Mouse (Mus musculus) MEL (cell line): ENCODE results near the gene A730009L09Rik. TPM values are rescaled to one million over a fixed set of nuclear protein-coding genes. Genes with fewer than 3 reads are reported as not detected.

ENCODE experiments used
- DNase-seq: peaks from one replicate; pipeline ENCODE4 v3.0.0; 2011; ENCODE audit warnings: low read depth, low spot score
- H3K27ac ChIP-seq: 2 replicates; pipeline ENCODE4 v1.5.1; 2012; ENCODE audit warnings: low read depth, mild to moderate bottlenecking, control low read depth, low read length, moderate library complexity; ENCODE audit not compliant: control insufficient read depth
- H3K27me3 ChIP-seq, 2 experiments: fragments of 150-350 bp in 1 of 2; sonication (generic) in 1 of 2; 2 replicates each; pipeline ENCODE4 v1.6.1; 2012; ENCODE audit warnings: low read length in 2 of 2, mild to moderate bottlenecking in 2 of 2, improper control_type of control experiment in 1 of 2, moderate library complexity in 1 of 2; ENCODE audit not compliant: insufficient read depth in 2 of 2, control insufficient read depth in 1 of 2
- H3K36me3 ChIP-seq, 2 experiments: 2 replicates each; pipeline ENCODE4 v1.6.1; 2012 to 2014; ENCODE audit warnings: low read length in 2 of 2, improper control_type of control experiment in 1 of 2, inconsistent platforms in 1 of 2, mild to moderate bottlenecking in 1 of 2; ENCODE audit not compliant: insufficient read depth in 2 of 2, control insufficient read depth in 1 of 2
- H3K4me1 ChIP-seq, 2 experiments: fragments of 150-350 bp in 1 of 2; sonication (generic) in 1 of 2; 2 replicates each; pipeline ENCODE4 v1.6.1; 2012; ENCODE audit warnings: low read length in 2 of 2, improper control_type of control experiment in 1 of 2, mild to moderate bottlenecking in 1 of 2; ENCODE audit not compliant: insufficient read depth in 2 of 2, control insufficient read depth in 1 of 2
- H3K4me3 ChIP-seq, 2 experiments: fragments of 150-350 bp in 1 of 2; sonication (generic) in 1 of 2; 2 replicates each; pipeline ENCODE4 v1.5.1; 2012; ENCODE audit warnings: low read depth in 2 of 2, low read length in 2 of 2, mild to moderate bottlenecking in 2 of 2, moderate library complexity in 2 of 2, control low read depth in 1 of 2, improper control_type of control experiment in 1 of 2; ENCODE audit not compliant: control insufficient read depth in 1 of 2, insufficient read depth in 1 of 2
- H3K79me2 ChIP-seq: 2 replicates; pipeline ENCODE4 v1.6.1; 2012; ENCODE audit warnings: mild to moderate bottlenecking, low read length, moderate library complexity; ENCODE audit not compliant: control insufficient read depth, poor library complexity, insufficient read depth
- H3K9ac ChIP-seq: 2 replicates; pipeline ENCODE4 v1.6.1; 2012; ENCODE audit warnings: low read depth, mild to moderate bottlenecking, control low read depth, low read length, moderate library complexity; ENCODE audit not compliant: control insufficient read depth, poor library complexity, severe bottlenecking
- H3K9me3 ChIP-seq: fragments of 150-350 bp; sonication (generic); replicated peaks from 2 replicates; pipeline ENCODE4 v1.6.1; 2012; ENCODE audit warnings: mild to moderate bottlenecking, low read length, improper control_type of control experiment, moderate library complexity; ENCODE audit not compliant: insufficient read depth
- BHLHE40 ChIP-seq: IDR thresholded peaks from 2 replicates; pipeline ENCODE4 v1.6.1; 2012; ENCODE audit warnings: low read depth, mild to moderate bottlenecking, inconsistent platforms, low read length, improper control_type of control experiment, borderline replicate concordance
- CHD1 ChIP-seq: IDR thresholded peaks from 2 replicates; pipeline ENCODE4 v1.6.1; 2012; ENCODE audit warnings: low read depth, mild to moderate bottlenecking, inconsistent platforms, low read length, improper control_type of control experiment
- CHD2 ChIP-seq: IDR thresholded peaks from 2 replicates; pipeline ENCODE4 v1.6.1; 2011; ENCODE audit warnings: low read length, improper control_type of control experiment
- CTCF ChIP-seq, 3 experiments: IDR thresholded peaks in 2 of 3; conservative IDR thresholded peaks in 1 of 3; 2 replicates each; pipeline ENCODE4 v1.5.1; 2011 to 2012; ENCODE audit warnings: low read length in 3 of 3, low read depth in 2 of 3, mild to moderate bottlenecking in 2 of 3, improper control_type of control experiment in 1 of 3, inconsistent platforms in 1 of 3, mixed read lengths in 1 of 3, moderate library complexity in 1 of 3; ENCODE audit not compliant: control insufficient read depth in 1 of 3, insufficient read depth in 1 of 3, poor library complexity in 1 of 3, severe bottlenecking in 1 of 3
- E2F4 ChIP-seq: IDR thresholded peaks from 2 replicates; pipeline ENCODE4 v1.6.1; 2011; ENCODE audit warnings: low read depth, low read length, improper control_type of control experiment, borderline replicate concordance
- ELF1 ChIP-seq: IDR thresholded peaks from 2 replicates; pipeline ENCODE4 v1.6.1; 2014; ENCODE audit warnings: low read depth, mild to moderate bottlenecking, inconsistent platforms, low read length, improper control_type of control experiment, moderate library complexity
- ETS1 ChIP-seq: IDR thresholded peaks from 2 replicates; pipeline ENCODE4 v1.6.1; 2012; ENCODE audit warnings: low read depth, mild to moderate bottlenecking, inconsistent platforms, low read length, improper control_type of control experiment, moderate library complexity
- GABPA ChIP-seq: IDR thresholded peaks from 2 replicates; pipeline ENCODE4 v1.6.1; 2012; ENCODE audit warnings: low read depth, mild to moderate bottlenecking, inconsistent platforms, low read length, improper control_type of control experiment, moderate library complexity
- GATA1 ChIP-seq: IDR thresholded peaks from 2 replicates; pipeline ENCODE4 v1.6.1; 2011; ENCODE audit warnings: low read depth, low read length, improper control_type of control experiment
- HCFC1 ChIP-seq: IDR thresholded peaks from 2 replicates; pipeline ENCODE4 v1.6.1; 2012; ENCODE audit warnings: low read depth, mild to moderate bottlenecking, inconsistent platforms, low read length, improper control_type of control experiment, moderate library complexity
- KAT2A ChIP-seq: conservative IDR thresholded peaks from 2 replicates; pipeline ENCODE4 v1.6.1; 2012; ENCODE audit warnings: low read depth, low read length, improper control_type of control experiment, inconsistent platforms
- MAX ChIP-seq: IDR thresholded peaks from 2 replicates; pipeline ENCODE4 v1.6.1; 2011; ENCODE audit warnings: low read length, improper control_type of control experiment
- MAZ ChIP-seq: IDR thresholded peaks from 2 replicates; pipeline ENCODE4 v1.6.1; 2012; ENCODE audit warnings: low read depth, mild to moderate bottlenecking, inconsistent platforms, low read length, improper control_type of control experiment
- MXI1 ChIP-seq: IDR thresholded peaks from 2 replicates; pipeline ENCODE4 v1.6.1; 2011; ENCODE audit warnings: mild to moderate bottlenecking, low read depth, low read length, improper control_type of control experiment
- MYB ChIP-seq: IDR thresholded peaks from 2 replicates; pipeline ENCODE4 v1.6.1; 2011; ENCODE audit warnings: mild to moderate bottlenecking, low read depth, low read length, improper control_type of control experiment
- NELFE ChIP-seq: IDR thresholded peaks from 2 replicates; pipeline ENCODE4 v1.6.1; 2011; ENCODE audit warnings: low read depth, low read length, improper control_type of control experiment
- NRF1 ChIP-seq: IDR thresholded peaks from 2 replicates; pipeline ENCODE4 v1.6.1; 2014; ENCODE audit warnings: low read depth, mild to moderate bottlenecking, inconsistent platforms, low read length, improper control_type of control experiment, moderate library complexity; ENCODE audit not compliant: poor library complexity, insufficient read depth, severe bottlenecking
- POLR2A ChIP-seq, 2 experiments: IDR thresholded peaks; 2 replicates each; pipeline ENCODE4 v1.6.1; 2011 to 2012; ENCODE audit warnings: low read length in 2 of 2, mild to moderate bottlenecking in 2 of 2, control low read depth in 1 of 2, improper control_type of control experiment in 1 of 2, low read depth in 1 of 2, moderate library complexity in 1 of 2; ENCODE audit not compliant: control insufficient read depth in 1 of 2, insufficient read depth in 1 of 2, poor library complexity in 1 of 2
- POLR2AphosphoS2 ChIP-seq: IDR thresholded peaks from 2 replicates; pipeline ENCODE4 v1.6.1; 2011; ENCODE audit warnings: low read length, improper control_type of control experiment
- POLR2AphosphoS5 ChIP-seq: IDR thresholded peaks from 2 replicates; pipeline ENCODE4 v1.6.1; 2012; ENCODE audit warnings: low read depth, borderline replicate concordance, mild to moderate bottlenecking, inconsistent platforms, low read length, moderate library complexity, mixed read lengths
- RAD21 ChIP-seq: IDR thresholded peaks from 2 replicates; pipeline ENCODE4 v1.6.1; 2011; ENCODE audit warnings: mild to moderate bottlenecking, low read depth, low read length, improper control_type of control experiment
- RCOR1 ChIP-seq: IDR thresholded peaks from 2 replicates; pipeline ENCODE4 v1.6.1; 2012; ENCODE audit warnings: low read depth, mild to moderate bottlenecking, inconsistent platforms, low read length, improper control_type of control experiment
- SIN3A ChIP-seq: IDR thresholded peaks from 2 replicates; pipeline ENCODE4 v1.6.1; 2012; ENCODE audit warnings: low read length, improper control_type of control experiment, inconsistent platforms
- SMC3 ChIP-seq: IDR thresholded peaks from 2 replicates; pipeline ENCODE4 v1.6.1; 2011; ENCODE audit warnings: low read depth, low read length, improper control_type of control experiment
- TBP ChIP-seq: IDR thresholded peaks from 2 replicates; pipeline ENCODE4 v1.8.0; 2011; ENCODE audit warnings: low read depth, low read length, improper control_type of control experiment
- TCF12 ChIP-seq: IDR thresholded peaks from 2 replicates; pipeline ENCODE4 v1.6.1; 2014; ENCODE audit warnings: low read depth, mild to moderate bottlenecking, inconsistent platforms, low read length, improper control_type of control experiment, moderate library complexity
- USF1 ChIP-seq: IDR thresholded peaks from 2 replicates; pipeline ENCODE4 v1.6.1; 2014; ENCODE audit warnings: low read depth, mild to moderate bottlenecking, inconsistent platforms, low read length, improper control_type of control experiment, moderate library complexity
- ZC3H11A ChIP-seq: IDR thresholded peaks from 2 replicates; pipeline ENCODE4 v1.6.1; 2012; ENCODE audit warnings: low read depth, mild to moderate bottlenecking, inconsistent platforms, low read length, improper control_type of control experiment
- ZKSCAN1 ChIP-seq: IDR thresholded peaks from 2 replicates; pipeline ENCODE4 v1.6.1; 2012; ENCODE audit warnings: low read depth, mild to moderate bottlenecking, inconsistent platforms, low read length, improper control_type of control experiment, moderate library complexity
- ZNF384 ChIP-seq: IDR thresholded peaks from 2 replicates; pipeline ENCODE4 v1.6.1; 2012; ENCODE audit warnings: low read depth, mild to moderate bottlenecking, inconsistent platforms, low read length, improper control_type of control experiment
- polyA plus RNA-seq, 2 experiments: library from polyadenylated mRNA; stranded (reverse) in 1 of 2; unstranded in 1 of 2; fragments of >175 nt in 1 of 2; fragments of >200 nt in 1 of 2; gene quantifications; 2 replicates each; pipeline versions ENCODE4 v1.2.1 to v1.2.4; 2012; ENCODE audit warnings: low replicate concordance in 2 of 2, low read depth in 1 of 2; ENCODE audit not compliant: insufficient read length in 2 of 2, insufficient read depth in 1 of 2, missing spikeins in 1 of 2
- total RNA-seq: library from RNA; depleted of rRNA; stranded (reverse); fragments of 300-350 nt; gene quantifications from 2 replicates; pipeline ENCODE4 v1.2.3, GENCODE M21; 2012

A730009L09Rik gene
- total and polyA plus RNA-seq, 3 experiments = not detected

DNA sequence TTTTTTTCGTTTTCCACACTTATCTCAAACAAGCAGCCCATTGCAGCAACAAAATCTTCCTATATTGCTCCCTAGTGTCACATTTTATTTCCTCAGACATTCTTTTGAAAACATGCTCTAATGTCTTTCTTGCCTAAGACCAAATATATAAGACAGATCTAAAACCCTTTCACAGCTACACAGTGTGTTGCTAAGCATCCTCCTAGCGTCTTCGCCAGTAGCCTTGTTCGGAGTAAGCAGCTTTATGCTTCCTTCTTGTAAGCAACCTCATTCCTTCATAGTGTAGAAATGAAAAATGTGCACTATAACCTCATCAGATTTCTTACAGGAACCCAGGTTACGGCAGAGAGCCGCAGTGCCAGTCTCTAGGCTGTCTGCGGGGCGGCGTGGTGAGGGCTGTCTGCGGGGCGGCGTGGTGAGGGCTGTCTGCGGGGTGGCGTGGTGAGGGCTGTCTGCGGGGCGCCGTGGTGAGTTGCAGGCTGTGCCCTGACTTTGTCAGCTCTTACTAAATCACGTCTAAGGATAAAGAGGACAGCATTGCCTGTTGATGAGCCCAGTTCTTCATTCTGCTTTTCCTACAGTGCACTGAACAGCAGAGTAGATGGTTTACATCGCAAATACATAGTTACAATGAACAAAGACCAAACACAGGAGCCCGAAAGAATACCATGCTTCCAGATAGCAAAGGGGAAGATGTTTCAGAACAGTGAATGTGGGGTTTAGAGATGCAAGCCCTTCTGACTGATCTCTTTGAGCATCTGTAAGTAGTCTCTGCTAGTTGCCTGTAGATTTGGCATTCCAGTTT is 43.4 kb downstream of the A730009L09Rik start:
- no peaks in the 10 kb centered on the region for H3K36me3 ChIP-seq
- no peaks in the 10 kb centered on the region for H3K27me3 ChIP-seq
- H3K27ac ChIP-seq = no peak overlapping the region
- no peaks in the 10 kb centered on the region for H3K79me2 ChIP-seq
- DNase-seq = no peak
- TF ChIP-seq MYB (no peak), POLR2A (IDR thresholded peaks at IDR 0.05; ENCODE audit: control insufficient read depth in 1 of 2, insufficient read depth in 1 of 2, low read depth in 1 of 2, low read length in 2 of 2, poor library complexity in 1 of 2) (no peak), GATA1 (no peak), MAX (no peak), ELF1 (no peak), RCOR1 (no peak), BHLHE40 (no peak), POLR2AphosphoS2 (no peak), ZKSCAN1 (no peak), CHD2 (no peak), E2F4 (no peak), TBP (no peak), ZC3H11A (no peak), CHD1 (no peak), MAZ (no peak), TCF12 (no peak), MXI1 (no peak)
- no peaks in the 10 kb centered on the region for H3K4me1 ChIP-seq
- no peak overlapping the region for H3K4me3 ChIP-seq
- no peak overlapping the region for H3K9ac ChIP-seq
- H3K9me3 ChIP-seq = no peaks in the 10 kb centered on the region

DNA sequence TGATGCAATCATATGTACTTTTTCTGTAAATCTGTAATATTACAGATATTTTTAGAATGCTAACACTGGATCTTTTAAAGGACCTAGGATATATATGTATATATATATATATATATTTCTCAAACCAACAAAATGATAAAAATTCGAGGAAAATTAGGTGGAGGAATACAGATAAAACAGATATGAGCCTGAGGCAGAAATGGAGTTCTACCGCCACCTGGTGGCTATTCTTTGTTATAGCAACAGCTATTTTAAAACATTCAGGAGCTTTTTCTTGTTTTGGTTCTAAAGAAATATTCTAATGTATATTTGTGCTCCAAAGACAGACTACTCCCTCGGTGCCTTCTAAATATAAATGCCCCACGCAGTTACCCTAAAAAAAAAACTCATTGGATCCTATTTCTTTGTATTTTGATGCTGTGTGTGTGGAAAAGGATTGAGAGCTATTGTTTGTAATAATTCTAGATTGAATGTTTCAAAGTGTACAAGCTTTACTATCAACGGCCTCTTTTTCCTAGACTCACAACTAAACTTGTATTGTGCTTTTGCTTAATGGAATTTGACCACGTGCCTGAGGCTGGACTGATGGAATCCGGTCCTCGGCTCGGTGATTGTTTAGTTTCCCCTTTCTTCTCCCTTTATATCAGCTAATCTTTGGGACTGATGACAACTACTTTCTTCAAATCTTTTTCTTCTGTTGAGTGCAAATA is 44.8 kb downstream of the A730009L09Rik start:
- Histone ChIP-seq H3K9ac (no peak overlapping the region), H3K36me3 (no peaks in the 10 kb centered on the region), H3K27ac (no peak overlapping the region), H3K27me3 (no peaks in the 10 kb centered on the region), H3K4me3 (no peak overlapping the region), H3K79me2 (no peaks in the 10 kb centered on the region), H3K4me1 (no peaks in the 10 kb centered on the region), H3K9me3 (no peaks in the 10 kb centered on the region)
- TF ChIP-seq ZC3H11A (peak; percentile 78), HCFC1 (no peak), CTCF (IDR thresholded peaks at IDR 0.05 in 2 of 3, conservative IDR thresholded peaks at IDR 0.05 in 1 of 3; ENCODE audit: control insufficient read depth in 1 of 3, insufficient read depth in 1 of 3, low read depth in 2 of 3, low read length in 3 of 3, poor library complexity in 1 of 3, severe bottlenecking in 1 of 3) (peak; percentile 23 to 73 (median 59); a peak in 4 of 6 replicates), ZNF384 (no peak), RAD21 (peak; percentile 86), ZKSCAN1 (no peak), MXI1 (no peak), SIN3A (no peak), POLR2AphosphoS5 (no peak), MYB (no peak), BHLHE40 (no peak), NELFE (no peak), GABPA (no peak), GATA1 (0 out of 2 replicates have a peak, but pooled peaks have one; percentile 10), ETS1 (no peak), USF1 (no peak), NRF1 (no peak), SMC3 (peak; percentile 80), KAT2A (no peak)
- peak; percentile 20 for DNase-seq
